Mouse (Mus musculus) heart, adult 2 months (tissue): ENCODE data around the gene Myo7a. TPM values are rescaled to one million over a fixed set of nuclear protein-coding genes. Genes with fewer than 3 reads are reported as not detected.

Source experiments
- DNase-seq, 2 experiments: peaks; one replicate each; pipeline ENCODE4 v3.0.0; 2021
- H3K27ac ChIP-seq: fragments of 200-600 bp; 2 replicates; pipeline ENCODE4 v1.8.1; 2022
- H3K27me3 ChIP-seq: fragments of 200-500 bp; 2 replicates; pipeline ENCODE4 v1.6.1; 2012; ENCODE audit warnings: mild to moderate bottlenecking, low read length, inconsistent platforms, mixed read lengths; ENCODE audit not compliant: control insufficient read depth, insufficient read depth
- H3K36me3 ChIP-seq: fragments of 200-500 bp; 2 replicates; pipeline ENCODE4 v1.6.1; 2012; ENCODE audit warnings: low read length, inconsistent platforms; ENCODE audit not compliant: control insufficient read depth, insufficient read depth
- H3K4me1 ChIP-seq: fragments of 200-500 bp; 2 replicates; pipeline ENCODE4 v1.6.1; 2011; ENCODE audit warnings: low read length; ENCODE audit not compliant: control insufficient read depth, insufficient read depth
- H3K4me3 ChIP-seq: fragments of 200-600 bp; 2 replicates; pipeline ENCODE4 v1.8.1; 2022
- H3K79me2 ChIP-seq: fragments of 200-500 bp; replicated peaks from 2 replicates; pipeline ENCODE4 v1.6.1; 2012; ENCODE audit warnings: mild to moderate bottlenecking, inconsistent platforms, low read length, moderate library complexity, mixed read lengths; ENCODE audit not compliant: control insufficient read depth, insufficient read depth
- H3K9ac ChIP-seq: fragments of 200-500 bp; 2 replicates; pipeline ENCODE4 v1.6.1; 2012; ENCODE audit warnings: low read depth, mild to moderate bottlenecking, control low read depth, inconsistent platforms, low read length, mixed read lengths
- CTCF ChIP-seq: fragments of 200-600 bp; IDR thresholded peaks from 2 replicates; pipeline ENCODE4 v1.8.1; 2022; ENCODE audit warnings: antibody characterized with exemption, mild to moderate bottlenecking, moderate library complexity
- EP300 ChIP-seq: fragments of 200-500 bp; IDR thresholded peaks from 2 replicates; pipeline ENCODE4 v1.6.1; 2011; ENCODE audit warnings: low read depth, low read length, control low read depth; ENCODE audit not compliant: insufficient read depth
- POLR2A ChIP-seq: fragments of 200-500 bp; IDR thresholded peaks from 2 replicates; pipeline ENCODE4 v1.6.1; 2011; ENCODE audit warnings: mild to moderate bottlenecking, low read depth, low read length, control low read depth; ENCODE audit not compliant: insufficient read depth
- WGBS: fragments of 180-500 bp; shearing (Covaris S2); methylation state at CpG from one replicate; pipeline ENCODE4 v1.1.7; 2018; 5-methylcytosine and 5-hydroxymethylcytosine counted together
- intact Hi-C: fragments of 180-260 bp; cut with DNase I; formaldehyde crosslinking; loops from one replicate; pipeline ENCODE4 v1.15.1; 2025
- polyA plus RNA-seq: library from polyadenylated mRNA; depleted of rRNA; stranded (reverse); fragments of >200 nt; gene quantifications from 2 replicates; pipeline ENCODE4 v1.2.3, GENCODE M21; 2012
- total RNA-seq, 2 experiments: library from RNA; stranded (reverse); gene quantifications; 2 replicates each; pipeline ENCODE4 v1.2.3; 2021

Myo7a gene
- total and polyA plus RNA-seq, 3 experiments, result 4.5 to 7.1 (median 5.9) TPM

DNA sequence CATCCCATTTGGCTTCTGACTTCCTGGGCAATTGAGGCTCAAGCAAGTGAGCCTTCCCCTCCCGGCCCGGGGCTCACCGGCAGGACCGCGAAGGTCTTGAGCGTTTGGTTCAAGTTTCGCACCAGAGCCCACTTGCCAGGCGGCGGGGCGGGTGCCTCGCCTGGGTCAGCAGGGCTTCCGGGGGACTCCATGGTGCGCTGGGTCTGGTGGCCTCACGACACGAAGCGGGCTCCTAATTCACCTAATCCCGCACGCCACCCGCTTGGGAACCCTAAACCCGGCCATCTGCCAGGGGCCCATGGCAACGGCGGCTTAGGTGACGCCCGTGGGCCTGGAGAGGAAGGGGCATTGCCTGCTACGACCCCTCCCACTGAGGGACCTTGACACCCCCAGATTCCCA is 8.1 kb downstream of the Myo7a start:
- H3K36me3 ChIP-seq, result no peaks in the 10 kb centered on the region
- no peak for DNase-seq

DNA sequence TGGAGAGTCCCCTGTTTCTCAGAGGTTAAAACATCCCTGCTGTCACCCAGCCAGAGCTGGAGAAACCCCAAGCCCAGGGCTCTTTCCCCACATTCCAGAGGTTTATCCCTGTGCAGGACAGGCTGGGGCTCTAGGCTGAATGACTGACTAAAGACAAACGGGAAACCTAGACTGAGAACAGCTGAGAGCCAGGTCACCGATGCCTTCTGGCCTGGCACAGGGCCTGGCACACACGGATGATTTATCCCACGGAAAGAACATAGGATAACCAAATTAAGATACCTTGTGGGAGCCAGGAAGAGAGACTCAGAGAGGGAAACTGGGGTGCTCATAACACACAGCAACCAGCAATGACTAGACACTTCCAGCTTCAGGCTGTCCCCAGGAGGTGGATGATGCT is 9.6 kb downstream of the Myo7a start:
- H3K79me2 ChIP-seq, result no peaks in the 10 kb centered on the region
- no peaks in the 10 kb centered on the region for H3K36me3 ChIP-seq
- DNase-seq, result no peak
- H3K27me3 ChIP-seq, result no peaks in the 10 kb centered on the region
- no peak overlapping the region for H3K4me3 ChIP-seq
- intact Hi-C loops, result no loop called here
- H3K9ac ChIP-seq, result no peak overlapping the region
- H3K27ac ChIP-seq, result no peak overlapping the region
- no peak for TF ChIP-seq EP300
- TF ChIP-seq POLR2A, result no peak
- no peak for TF ChIP-seq CTCF
- 58% methylated on average over 4 of the region's 4 CpGs for WGBS
- peaks cover 23% of the 10 kb centered on the region for H3K4me1 ChIP-seq

More for the DNA sequence above, 8.1 kb downstream of the Myo7a start:
- Histone ChIP-seq H3K79me2 (no peaks in the 10 kb centered on the region), H3K4me3 (no peak overlapping the region), H3K4me1 (peaks cover 16% of the 10 kb centered on the region), H3K9ac (no peak overlapping the region), H3K27ac (no peak overlapping the region), H3K27me3 (no peaks in the 10 kb centered on the region)
- WGBS, result 26% methylated on average over 25 of the region's 25 CpGs
- TF ChIP-seq CTCF (no peak), POLR2A (no peak), EP300 (no peak)
- intact Hi-C loops, result no loop called here

DNA sequence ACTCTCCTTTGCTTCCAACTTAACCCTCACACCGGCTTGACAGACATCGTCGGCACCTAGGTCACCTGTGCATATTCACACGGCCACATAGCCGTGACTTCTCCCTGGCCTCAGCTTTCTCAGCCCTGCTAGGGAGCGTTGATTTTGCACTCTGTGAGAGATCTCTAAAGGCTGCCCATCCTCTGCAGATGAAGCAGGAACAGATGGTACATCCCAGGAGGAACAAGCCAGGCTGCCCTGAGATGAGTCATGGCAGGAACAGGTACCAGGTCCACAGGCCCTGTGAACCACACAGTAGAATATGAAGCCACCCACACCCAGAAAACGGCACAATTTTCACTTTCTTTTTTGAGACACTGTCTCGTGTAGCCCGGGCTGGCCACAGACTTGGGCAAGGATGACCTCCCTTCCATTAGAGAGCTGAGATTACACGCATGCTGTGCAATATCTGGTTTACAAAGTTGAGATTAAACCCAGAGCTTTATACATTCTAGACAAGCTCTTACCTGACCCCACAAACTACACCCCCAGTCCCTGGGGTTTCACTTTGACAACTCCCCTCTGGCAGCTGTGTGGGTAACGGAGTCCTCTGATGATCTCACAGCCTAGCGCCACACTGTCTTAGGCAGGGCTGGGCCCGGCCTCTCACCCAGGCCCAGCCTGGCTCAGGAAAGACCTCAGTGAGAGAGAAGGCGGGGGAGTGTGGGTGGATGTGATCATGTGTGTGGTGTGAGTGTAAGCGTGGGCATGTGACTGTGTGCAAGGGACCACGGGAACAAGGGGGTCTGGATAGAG is 10.5 kb downstream of the Myo7a start:
- no peak for TF ChIP-seq POLR2A
- TF ChIP-seq CTCF, result no peak
- TF ChIP-seq EP300, result no peak
- Histone ChIP-seq H3K27ac (no peak overlapping the region), H3K79me2 (no peaks in the 10 kb centered on the region), H3K4me3 (no peak overlapping the region), H3K36me3 (no peaks in the 10 kb centered on the region), H3K9ac (no peak overlapping the region), H3K4me1 (peaks cover 30% of the 10 kb centered on the region), H3K27me3 (no peaks in the 10 kb centered on the region)
- DNase-seq, result no peak
- intact Hi-C loops, result no loop called here
- WGBS, result 74% methylated on average over 16 of the region's 16 CpGs

DNA sequence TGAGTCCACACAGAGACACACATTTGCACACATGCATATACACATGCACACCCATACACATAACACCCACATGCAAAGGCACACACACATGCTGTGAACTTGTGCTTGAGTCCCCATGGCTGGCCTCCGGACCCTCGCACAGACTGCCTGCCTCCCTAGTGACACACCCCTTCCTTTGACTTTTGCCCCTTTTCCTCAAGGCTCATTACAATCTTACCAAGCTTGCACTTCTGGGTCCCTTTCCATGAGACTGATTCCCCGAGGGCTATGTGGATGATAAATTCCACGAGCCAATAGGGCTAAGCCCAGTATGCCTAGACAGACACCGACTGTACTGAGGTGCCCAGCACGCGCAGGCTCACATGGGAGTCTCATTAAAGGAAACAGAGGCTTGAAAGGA is 13.1 kb downstream of the Myo7a start:
- Histone ChIP-seq H3K27me3 (no peaks in the 10 kb centered on the region), H3K4me1 (peaks cover 36% of the 10 kb centered on the region), H3K9ac (no peak overlapping the region), H3K27ac (peak overlapping the region; percentile 79), H3K4me3 (no peak overlapping the region), H3K79me2 (no peaks in the 10 kb centered on the region), H3K36me3 (no peaks in the 10 kb centered on the region)
- intact Hi-C loops, result no loop called here
- TF ChIP-seq POLR2A (no peak), EP300 (no peak), CTCF (no peak)
- WGBS, result 46% methylated on average over 7 of the region's 7 CpGs
- no peak for DNase-seq

DNA sequence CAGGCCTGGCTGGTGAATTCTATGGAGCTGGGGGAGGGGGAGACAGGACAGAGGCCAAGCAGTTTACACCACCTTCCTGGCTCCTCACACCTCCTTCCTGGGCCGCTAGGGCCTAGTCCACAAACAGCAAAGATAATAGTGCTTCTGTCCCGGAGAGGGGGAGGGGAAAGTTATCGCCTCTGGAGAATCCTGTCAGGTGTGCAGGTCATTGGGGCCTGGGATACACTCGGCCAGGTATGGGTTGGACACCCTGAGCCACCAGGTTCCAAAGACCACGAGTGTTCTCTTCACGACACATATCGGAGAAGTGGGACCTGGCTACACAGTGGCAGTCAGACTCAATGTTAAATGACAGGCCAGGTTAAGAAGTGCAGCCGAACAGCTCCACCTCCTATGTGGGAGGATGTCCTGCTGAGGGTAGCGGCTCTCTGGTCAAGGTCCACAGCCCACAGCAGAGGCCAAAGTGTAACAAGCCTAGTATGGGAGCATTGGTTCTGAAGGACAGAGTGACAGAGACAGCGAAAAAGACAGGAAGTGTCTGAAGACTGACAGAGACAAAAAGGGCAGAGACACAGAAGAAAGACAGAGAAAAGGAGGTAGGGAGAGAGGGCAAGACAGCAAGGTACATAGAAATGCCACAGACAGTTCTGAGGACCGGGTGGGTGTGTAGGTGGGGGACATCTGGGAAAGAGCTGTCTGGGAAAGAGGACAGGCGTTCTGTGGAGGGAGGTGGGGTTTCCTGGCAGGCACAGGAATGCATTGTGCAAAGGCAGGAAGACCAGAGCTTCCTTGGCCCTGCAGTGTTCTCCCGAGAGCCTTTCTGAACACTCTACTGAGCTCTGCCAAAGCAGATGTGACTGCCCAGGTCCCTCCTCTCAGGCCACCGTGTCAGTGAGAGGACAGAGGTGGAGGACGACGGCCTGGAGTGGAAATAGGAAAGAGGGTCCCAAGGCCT is 14.6 kb downstream of the Myo7a start:
- H3K36me3 ChIP-seq, result no peaks in the 10 kb centered on the region
- TF ChIP-seq CTCF (no peak), POLR2A (peak; percentile 67), EP300 (peak; percentile 95)
- DNase-seq, result peak in 1 of 2 experiments; percentile 54
- H3K4me3 ChIP-seq, result no peak overlapping the region
- WGBS, result 40% methylated on average over 16 of the region's 16 CpGs
- peaks cover 36% of the 10 kb centered on the region for H3K4me1 ChIP-seq
- peak overlapping the region; percentile 79 for H3K27ac ChIP-seq
- intact Hi-C loops, result loop anchor here (1.0 to 5.0 kb wide), 2 partner anchors 16 to 357 kb away; no protein-coding TSS in a partner anchor
- H3K27me3 ChIP-seq, result no peaks in the 10 kb centered on the region
- H3K79me2 ChIP-seq, result no peaks in the 10 kb centered on the region
- peak overlapping the region; percentile 26 for H3K9ac ChIP-seq

DNA sequence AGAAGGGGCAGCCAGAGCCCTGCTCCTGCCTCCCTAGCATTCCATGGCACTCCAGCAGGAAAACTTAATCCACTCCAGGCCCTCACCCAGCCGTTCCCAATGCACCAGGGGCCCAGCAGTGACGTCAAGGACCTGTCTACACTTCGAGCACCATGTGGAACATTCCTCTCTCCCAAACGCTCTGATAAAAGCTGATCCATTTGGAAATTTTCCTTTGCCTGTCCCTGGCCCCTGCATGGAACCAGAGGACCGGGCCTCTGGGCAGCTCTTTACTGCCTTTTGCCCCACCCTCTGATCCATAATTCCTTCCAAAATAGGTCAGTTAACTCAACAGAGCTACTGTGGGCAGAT is 15.4 kb downstream of the Myo7a start:
- peak in 1 of 2 experiments; percentile 35 for DNase-seq
- 32% methylated on average over 5 of the region's 5 CpGs for WGBS
- Histone ChIP-seq H3K27ac (peak overlapping the region; percentile 79), H3K36me3 (no peaks in the 10 kb centered on the region), H3K4me3 (no peak overlapping the region), H3K4me1 (peaks cover 36% of the 10 kb centered on the region), H3K27me3 (no peaks in the 10 kb centered on the region), H3K9ac (no peak overlapping the region), H3K79me2 (no peaks in the 10 kb centered on the region)
- intact Hi-C loops, result loop anchor here (1.0 to 5.0 kb wide), 2 partner anchors 16 to 357 kb away; no protein-coding TSS in a partner anchor
- TF ChIP-seq CTCF (no peak), EP300 (no peak), POLR2A (no peak)
